Mouse (Mus musculus): Measurements from ENCODE around the gene Banp. TPM values are rescaled to one million over a fixed set of nuclear protein-coding genes. Genes with fewer than 3 reads are reported as not detected.

Gene Banp
- polyA plus RNA-seq, 1 experiment from 2014 or later: 37.8 TPM

DNA sequence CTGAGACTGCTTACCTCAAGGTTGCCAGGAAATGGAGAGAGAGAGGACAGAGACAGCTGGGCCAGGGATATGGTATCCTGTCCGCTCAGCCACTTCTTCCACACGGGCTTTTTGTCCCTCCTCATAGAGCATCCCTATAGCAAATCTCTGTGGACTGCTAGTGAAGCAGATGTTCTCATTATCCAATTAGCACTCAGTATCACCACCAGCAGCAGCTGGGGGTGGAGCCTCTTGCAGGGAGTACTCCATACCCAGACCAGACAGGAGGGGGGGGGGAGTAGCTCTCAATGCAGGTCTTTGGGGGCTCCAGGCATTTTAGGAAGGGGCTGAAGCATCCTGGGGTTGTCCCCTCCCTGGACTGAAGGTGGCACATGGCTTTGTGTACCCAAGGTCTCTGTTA lies 100.4 kb downstream of the Banp start:
- DNase-seq (ENCODE audit: low spot score) (no peak), ATAC-seq (ENCODE audit: low FRiP score) (peak; percentile 43; the same call in 1 of the 2 replicates)
- H3K27ac ChIP-seq: no peak overlapping the region
- H3K4me1 ChIP-seq (replicated peaks; ENCODE audit: control insufficient read depth, insufficient read depth, low read length): peaks cover 5% of the 10 kb centered on the region; the same call in 1 of the 2 replicates
- H3K36me3 ChIP-seq (replicated peaks; ENCODE audit: control insufficient read depth, insufficient read depth): no peaks in the 10 kb centered on the region
- no peak overlapping the region for H3K4me3 ChIP-seq (replicated peaks; ENCODE audit: low read length)
- no peaks in the 10 kb centered on the region for H3K27me3 ChIP-seq (ENCODE audit: control insufficient read depth, insufficient read depth, low read length)
- 54% methylated on average over 2 of the region's 2 CpGs for WGBS
- no peaks in the 10 kb centered on the region for H3K9me3 ChIP-seq (ENCODE audit: control insufficient read depth, low read length)
- H3K9ac ChIP-seq: no peak overlapping the region
- H3K4me2 ChIP-seq (replicated peaks): no peak overlapping the region

DNA sequence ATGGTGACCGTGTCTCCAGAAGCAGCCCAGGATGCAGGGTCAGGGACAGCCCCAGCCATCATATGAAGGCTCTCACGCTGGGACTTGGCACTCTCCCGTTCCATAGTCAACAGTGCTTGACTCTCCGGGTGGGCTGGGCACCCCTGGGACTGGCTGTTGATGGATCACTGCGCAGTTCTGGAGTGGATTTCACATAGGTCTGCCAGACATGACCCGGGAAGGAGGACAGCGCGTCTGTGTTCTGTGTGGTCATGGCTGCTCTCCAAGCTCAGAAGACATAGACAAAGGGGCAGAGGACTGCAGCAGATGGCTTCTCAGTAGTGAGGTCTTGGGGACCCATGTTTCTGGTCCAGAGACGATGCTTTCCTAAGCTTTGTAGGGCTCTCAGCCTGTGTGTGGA lies 101.1 kb downstream of the Banp start:
- no peak for ATAC-seq (ENCODE audit: low FRiP score)
- H3K36me3 ChIP-seq (replicated peaks; ENCODE audit: control insufficient read depth, insufficient read depth): no peaks in the 10 kb centered on the region
- no peak overlapping the region for H3K27ac ChIP-seq
- DNase-seq (ENCODE audit: low spot score): no peak
- H3K9ac ChIP-seq: no peak overlapping the region
- H3K4me1 ChIP-seq (replicated peaks; ENCODE audit: control insufficient read depth, insufficient read depth, low read length): peaks cover 6% of the 10 kb centered on the region; the same call in 1 of the 2 replicates
- H3K9me3 ChIP-seq (ENCODE audit: control insufficient read depth, low read length): no peaks in the 10 kb centered on the region
- H3K4me3 ChIP-seq (replicated peaks; ENCODE audit: low read length): no peak overlapping the region
- no peaks in the 10 kb centered on the region for H3K27me3 ChIP-seq (ENCODE audit: control insufficient read depth, insufficient read depth, low read length)
- 85% methylated on average over 9 of the region's 9 CpGs for WGBS
- H3K4me2 ChIP-seq (replicated peaks): no peak overlapping the region

DNA sequence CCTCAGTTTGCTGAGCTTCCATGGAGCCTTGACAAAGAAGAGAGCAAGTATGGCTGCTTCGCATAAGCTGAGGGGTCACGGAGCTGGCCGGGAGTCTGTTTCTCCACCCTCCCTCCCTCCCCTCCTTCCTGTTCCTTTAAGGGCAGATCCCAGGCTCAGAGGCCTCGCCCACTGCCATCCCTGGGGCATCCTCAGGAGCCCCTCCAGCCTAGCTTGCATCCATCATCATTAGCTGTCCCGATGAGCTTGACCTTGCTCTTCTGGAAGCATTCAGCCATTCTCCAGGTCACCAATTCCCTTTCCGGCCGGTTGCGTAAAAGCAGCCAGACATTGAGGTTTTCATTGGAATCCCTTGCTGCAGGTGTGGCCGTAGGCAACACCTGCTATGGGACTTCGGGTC lies 105.8 kb downstream of the Banp start:
- no peak for DNase-seq (ENCODE audit: low spot score)
- ATAC-seq (ENCODE audit: low FRiP score): no peak
- Histone ChIP-seq H3K9me3 (ENCODE audit: control insufficient read depth, low read length) (no peaks in the 10 kb centered on the region), H3K4me1 (replicated peaks; ENCODE audit: control insufficient read depth, insufficient read depth, low read length) (peaks cover 6% of the 10 kb centered on the region; the same call in 1 of the 2 replicates), H3K4me3 (replicated peaks; ENCODE audit: low read length) (no peak overlapping the region), H3K27ac (no peak overlapping the region), H3K27me3 (ENCODE audit: control insufficient read depth, insufficient read depth, low read length) (no peaks in the 10 kb centered on the region), H3K36me3 (replicated peaks; ENCODE audit: control insufficient read depth, insufficient read depth) (no peaks in the 10 kb centered on the region), H3K9ac (no peak overlapping the region), H3K4me2 (replicated peaks) (no peak overlapping the region)
- WGBS: 47% methylated on average over 10 of the region's 10 CpGs

DNA sequence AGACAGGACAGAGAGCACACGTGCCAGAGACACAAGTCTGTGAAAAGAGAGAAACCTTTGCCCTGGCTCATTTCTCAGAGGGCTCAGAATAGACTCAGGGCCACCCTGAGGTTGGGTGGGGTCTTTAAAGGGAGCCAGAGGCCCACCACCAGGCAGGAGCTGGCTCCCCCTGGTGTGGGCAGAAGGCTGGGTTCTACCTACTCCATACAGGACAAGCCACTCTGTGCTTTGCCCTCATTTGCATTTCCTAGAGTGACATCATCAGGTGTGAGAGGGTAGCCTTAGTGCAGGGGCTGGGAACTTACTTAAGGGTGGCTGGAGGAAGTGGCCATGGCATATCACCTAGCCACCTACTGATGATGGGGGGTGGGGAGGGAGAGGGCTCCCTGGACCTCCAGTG lies 106.6 kb downstream of the Banp start:
- WGBS: 32% methylated on average over 1 of the region's 1 CpGs
- no peak for DNase-seq (ENCODE audit: low spot score)
- no peaks in the 10 kb centered on the region for H3K27me3 ChIP-seq (ENCODE audit: control insufficient read depth, insufficient read depth, low read length)
- H3K9me3 ChIP-seq (ENCODE audit: control insufficient read depth, low read length): no peaks in the 10 kb centered on the region
- ATAC-seq (ENCODE audit: low FRiP score): no peak
- no peak overlapping the region for H3K4me3 ChIP-seq (replicated peaks; ENCODE audit: low read length)
- H3K36me3 ChIP-seq (replicated peaks; ENCODE audit: control insufficient read depth, insufficient read depth): no peaks in the 10 kb centered on the region
- H3K4me1 ChIP-seq (replicated peaks; ENCODE audit: control insufficient read depth, insufficient read depth, low read length): peaks cover 6% of the 10 kb centered on the region; the same call in 1 of the 2 replicates
- no peak overlapping the region for H3K27ac ChIP-seq
- H3K9ac ChIP-seq: no peak overlapping the region
- no peak overlapping the region for H3K4me2 ChIP-seq (replicated peaks)

DNA sequence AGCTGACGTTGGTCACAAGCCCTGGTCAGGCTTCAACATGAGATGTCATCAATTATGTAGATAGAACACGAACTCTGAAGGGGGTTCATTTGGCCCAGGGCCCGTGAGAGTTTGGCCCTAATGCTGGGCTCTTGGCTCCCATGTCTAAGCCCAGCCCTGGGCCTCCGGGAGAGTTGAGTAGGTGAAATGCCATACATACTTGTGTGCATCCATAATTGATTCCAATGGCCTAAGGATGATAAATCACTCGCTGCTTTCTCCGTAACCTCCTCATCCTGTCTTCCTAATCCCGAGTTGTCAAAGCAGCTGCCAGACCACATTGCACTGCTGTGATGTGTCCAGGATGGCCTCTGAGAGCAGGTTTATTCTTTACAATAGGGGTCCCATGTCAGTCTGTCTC lies 107.3 kb downstream of the Banp start:
- Histone ChIP-seq H3K9ac (no peak overlapping the region), H3K4me1 (replicated peaks; ENCODE audit: control insufficient read depth, insufficient read depth, low read length) (peaks cover 6% of the 10 kb centered on the region; the same call in 1 of the 2 replicates), H3K36me3 (replicated peaks; ENCODE audit: control insufficient read depth, insufficient read depth) (no peaks in the 10 kb centered on the region), H3K27ac (no peak overlapping the region), H3K4me2 (replicated peaks) (no peak overlapping the region), H3K27me3 (ENCODE audit: control insufficient read depth, insufficient read depth, low read length) (no peaks in the 10 kb centered on the region), H3K9me3 (ENCODE audit: control insufficient read depth, low read length) (no peaks in the 10 kb centered on the region), H3K4me3 (replicated peaks; ENCODE audit: low read length) (no peak overlapping the region)
- ATAC-seq (ENCODE audit: low FRiP score) (no peak), DNase-seq (ENCODE audit: low spot score) (no peak)
- 69% methylated on average over 7 of the region's 7 CpGs for WGBS

DNA sequence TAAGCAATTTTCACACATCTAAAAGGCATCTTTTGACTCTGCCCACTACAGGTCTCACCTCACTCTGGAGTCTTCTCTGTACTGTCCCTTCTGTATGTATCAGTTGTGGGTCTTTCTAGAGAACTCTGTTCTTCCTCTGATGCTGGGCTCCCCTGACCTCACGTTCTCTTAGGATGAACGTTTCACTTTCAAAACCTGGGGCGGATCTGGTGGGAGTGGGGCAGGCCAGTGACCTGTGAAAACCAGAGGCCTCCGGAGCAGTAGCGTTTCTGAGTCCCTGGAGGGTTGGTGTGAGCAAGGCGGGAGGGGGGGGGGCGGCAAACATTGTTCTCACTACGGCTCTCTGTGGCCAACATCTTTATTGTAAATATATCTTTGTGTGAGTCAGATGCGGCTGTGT lies 109.0 kb downstream of the Banp start:
- no peak overlapping the region for H3K4me3 ChIP-seq (replicated peaks; ENCODE audit: low read length)
- no peak overlapping the region for H3K4me2 ChIP-seq (replicated peaks)
- H3K27ac ChIP-seq: no peak overlapping the region
- H3K4me1 ChIP-seq (replicated peaks; ENCODE audit: control insufficient read depth, insufficient read depth, low read length): peaks cover 6% of the 10 kb centered on the region; the same call in 1 of the 2 replicates
- H3K36me3 ChIP-seq (replicated peaks; ENCODE audit: control insufficient read depth, insufficient read depth): no peaks in the 10 kb centered on the region
- no peak overlapping the region for H3K9ac ChIP-seq
- WGBS: 55% methylated on average over 9 of the region's 9 CpGs
- no peaks in the 10 kb centered on the region for H3K9me3 ChIP-seq (ENCODE audit: control insufficient read depth, low read length)
- ATAC-seq (ENCODE audit: low FRiP score): no peak
- H3K27me3 ChIP-seq (ENCODE audit: control insufficient read depth, insufficient read depth, low read length): no peaks in the 10 kb centered on the region
- DNase-seq (ENCODE audit: low spot score): no peak

DNA sequence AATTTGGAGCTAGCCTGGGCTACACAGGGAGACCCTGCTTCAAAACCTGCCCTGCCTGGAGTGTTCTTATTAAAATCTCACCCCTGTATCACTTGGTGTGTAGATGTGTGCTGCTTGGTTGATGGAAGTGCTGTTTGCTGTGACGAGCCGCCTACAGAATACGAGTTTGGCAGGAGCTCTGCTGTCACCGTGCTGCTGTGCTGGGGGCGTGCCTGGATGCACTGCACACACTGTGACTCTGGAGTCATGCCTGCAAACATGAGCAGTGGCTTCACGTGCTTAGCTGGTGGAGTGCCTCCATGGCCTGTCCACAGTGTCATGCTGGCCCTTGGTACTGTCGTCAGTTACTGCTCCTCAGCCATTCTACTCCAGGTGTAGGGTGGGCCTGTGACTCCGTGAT lies 109.4 kb downstream of the Banp start:
- no peaks in the 10 kb centered on the region for H3K27me3 ChIP-seq (ENCODE audit: control insufficient read depth, insufficient read depth, low read length)
- H3K4me1 ChIP-seq (replicated peaks; ENCODE audit: control insufficient read depth, insufficient read depth, low read length): peaks cover 6% of the 10 kb centered on the region; the same call in 1 of the 2 replicates
- DNase-seq (ENCODE audit: low spot score) (no peak), ATAC-seq (ENCODE audit: low FRiP score) (no peak)
- H3K4me3 ChIP-seq (replicated peaks; ENCODE audit: low read length): no peak overlapping the region
- no peak overlapping the region for H3K9ac ChIP-seq
- H3K36me3 ChIP-seq (replicated peaks; ENCODE audit: control insufficient read depth, insufficient read depth): no peaks in the 10 kb centered on the region
- no peak overlapping the region for H3K4me2 ChIP-seq (replicated peaks)
- 77% methylated on average over 8 of the region's 8 CpGs for WGBS
- no peaks in the 10 kb centered on the region for H3K9me3 ChIP-seq (ENCODE audit: control insufficient read depth, low read length)
- H3K27ac ChIP-seq: no peak overlapping the region

DNA sequence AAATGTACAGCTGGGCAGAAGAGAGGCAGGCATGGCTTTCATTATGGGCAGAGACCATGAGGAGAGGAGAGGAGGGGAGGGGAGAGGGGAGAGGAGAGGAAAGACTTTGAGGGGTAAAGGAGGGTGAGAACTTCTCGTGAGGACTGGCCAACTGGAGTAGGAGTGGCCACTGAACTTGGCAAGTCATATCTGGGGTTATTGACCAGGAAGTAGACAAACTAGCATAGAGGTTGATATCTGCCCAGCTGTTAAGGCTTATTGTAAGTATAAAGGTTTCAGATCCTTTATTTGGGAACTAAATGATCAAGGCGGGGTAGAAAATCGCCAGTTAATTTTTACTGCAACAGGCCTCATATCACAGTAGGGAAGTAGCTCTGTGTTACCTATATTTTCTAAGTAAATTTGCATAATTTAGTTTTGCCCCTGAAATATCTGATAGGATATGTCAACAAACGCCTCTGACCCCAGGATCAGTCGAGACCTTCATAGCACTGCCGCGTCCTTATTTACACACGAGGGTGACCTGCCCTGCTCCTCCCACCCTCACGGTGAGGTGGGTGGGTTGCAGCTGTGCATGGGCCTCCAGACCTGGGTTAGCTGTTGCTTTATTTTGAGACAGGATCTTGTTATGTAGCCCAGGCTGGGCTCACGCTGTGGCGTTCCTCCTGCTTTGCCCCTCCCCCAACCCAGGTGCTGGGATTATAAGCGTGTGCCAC lies 113.1 kb downstream of the Banp start:
- Histone ChIP-seq H3K4me2 (replicated peaks) (no peak overlapping the region), H3K9me3 (ENCODE audit: control insufficient read depth, low read length) (no peaks in the 10 kb centered on the region), H3K4me3 (replicated peaks; ENCODE audit: low read length) (no peak overlapping the region), H3K4me1 (replicated peaks; ENCODE audit: control insufficient read depth, insufficient read depth, low read length) (no peaks in the 10 kb centered on the region), H3K9ac (no peak overlapping the region), H3K27ac (no peak overlapping the region), H3K36me3 (replicated peaks; ENCODE audit: control insufficient read depth, insufficient read depth) (no peaks in the 10 kb centered on the region), H3K27me3 (ENCODE audit: control insufficient read depth, insufficient read depth, low read length) (no peaks in the 10 kb centered on the region)
- WGBS: 77% methylated on average over 12 of the region's 12 CpGs
- ATAC-seq (ENCODE audit: low FRiP score): no peak
- no peak for DNase-seq (ENCODE audit: low spot score)

DNA sequence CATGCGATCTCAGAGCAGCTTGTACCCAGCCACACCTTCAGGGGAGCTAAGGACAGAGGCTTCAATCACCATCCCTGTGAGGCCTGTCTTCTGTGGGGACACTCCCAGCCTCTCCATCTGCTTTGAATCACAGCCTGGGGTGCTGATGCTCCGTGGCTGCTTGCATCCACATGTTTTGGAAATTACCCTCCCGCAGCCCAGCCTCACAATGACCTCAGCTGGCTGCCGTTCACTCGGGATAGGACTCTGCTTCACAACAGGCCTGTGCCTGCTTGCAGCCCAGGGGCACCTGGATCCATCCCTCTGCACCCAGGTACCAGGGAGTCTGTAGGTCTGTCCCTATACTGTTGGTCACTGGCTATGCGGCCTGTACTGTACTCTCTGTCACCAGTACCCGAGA lies 114.8 kb downstream of the Banp start:
- no peak for ATAC-seq (ENCODE audit: low FRiP score)
- Histone ChIP-seq H3K4me2 (replicated peaks) (no peak overlapping the region), H3K36me3 (replicated peaks; ENCODE audit: control insufficient read depth, insufficient read depth) (no peaks in the 10 kb centered on the region), H3K27me3 (ENCODE audit: control insufficient read depth, insufficient read depth, low read length) (no peaks in the 10 kb centered on the region), H3K4me3 (replicated peaks; ENCODE audit: low read length) (no peak overlapping the region), H3K9ac (no peak overlapping the region), H3K4me1 (replicated peaks; ENCODE audit: control insufficient read depth, insufficient read depth, low read length) (no peaks in the 10 kb centered on the region), H3K9me3 (ENCODE audit: control insufficient read depth, low read length) (no peaks in the 10 kb centered on the region), H3K27ac (no peak overlapping the region)
- WGBS: 66% methylated on average over 7 of the region's 7 CpGs
- no peak for DNase-seq (ENCODE audit: low spot score)

All from hindbrain, embryonic 14.5 days (tissue).